Mouse (Mus musculus): Measurements from ENCODE around the gene Kmt2e. TPM values are rescaled to one million over a fixed set of nuclear protein-coding genes. Genes with fewer than 3 reads are reported as not detected.

The Kmt2e gene
- total and polyA plus RNA-seq, 2 experiments: 8.1 to 19.1 TPM

- DNase-seq (ENCODE audit: extremely low read depth, low read depth, low spot score): no peak
- Histone ChIP-seq H3K27me3 (ENCODE audit: control insufficient read depth, insufficient read depth, low read length) (no peaks in the 10 kb centered on the region), H3K27ac (replicated peaks; ENCODE audit: insufficient read depth, low read depth, low read length) (no peak overlapping the region), H3K4me1 (ENCODE audit: control insufficient read depth, insufficient read depth, low read length) (no peaks in the 10 kb centered on the region), H3K4me3 (ENCODE audit: insufficient read depth, low read depth, low read length) (no peak overlapping the region), H3K36me3 (ENCODE audit: control insufficient read depth, insufficient read depth, low read length) (peaks cover 25% of the 10 kb centered on the region), H3K9ac (ENCODE audit: low read depth, low read length) (no peak overlapping the region), H3K79me2 (ENCODE audit: control insufficient read depth, insufficient read depth, low read length) (no peaks in the 10 kb centered on the region)
- 89% methylated on average over 3 of the region's 3 CpGs for WGBS
- TF ChIP-seq CTCF (IDR thresholded peaks at IDR 0.05; ENCODE audit: low read depth, low read length) (no peak), POLR2A (IDR thresholded peaks at IDR 0.05; ENCODE audit: extremely low read depth, insufficient read depth, low read length) (no peak)
These were observed 71.3 kb downstream of the Kmt2e start for GRCm38 (mm10) chr5:23505578-23505977.

DNA sequence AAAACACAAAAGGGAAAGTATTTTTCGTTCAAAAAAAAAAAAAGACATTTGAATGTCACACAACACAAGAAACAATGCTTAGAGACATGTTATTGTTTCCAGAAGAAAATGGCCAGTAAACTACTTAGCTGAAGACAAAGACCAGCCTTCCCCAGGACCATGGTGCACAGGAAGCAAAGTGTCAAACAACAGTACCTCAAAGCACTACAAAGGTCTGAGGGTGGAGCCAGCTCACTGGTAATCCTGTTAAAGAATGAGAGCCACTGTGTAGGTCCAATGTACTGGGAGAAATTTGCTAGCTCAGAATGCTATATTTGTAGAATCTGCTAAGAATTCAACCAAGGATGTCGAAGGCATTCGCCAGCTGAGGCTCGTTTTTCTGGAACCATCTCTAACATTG is 73.0 kb downstream of the Kmt2e start:
- no peak for DNase-seq (ENCODE audit: extremely low read depth, low read depth, low spot score)
- Histone ChIP-seq H3K79me2 (ENCODE audit: control insufficient read depth, insufficient read depth, low read length) (no peaks in the 10 kb centered on the region), H3K4me1 (ENCODE audit: control insufficient read depth, insufficient read depth, low read length) (no peaks in the 10 kb centered on the region), H3K27ac (replicated peaks; ENCODE audit: insufficient read depth, low read depth, low read length) (no peak overlapping the region), H3K9ac (ENCODE audit: low read depth, low read length) (no peak overlapping the region), H3K27me3 (ENCODE audit: control insufficient read depth, insufficient read depth, low read length) (no peaks in the 10 kb centered on the region), H3K36me3 (ENCODE audit: control insufficient read depth, insufficient read depth, low read length) (peaks cover 18% of the 10 kb centered on the region), H3K4me3 (ENCODE audit: insufficient read depth, low read depth, low read length) (no peak overlapping the region)
- 86% methylated on average over 4 of the region's 4 CpGs for WGBS
- TF ChIP-seq CTCF (IDR thresholded peaks at IDR 0.05; ENCODE audit: low read depth, low read length): no peak
- TF ChIP-seq POLR2A (IDR thresholded peaks at IDR 0.05; ENCODE audit: extremely low read depth, insufficient read depth, low read length): no peak

DNA sequence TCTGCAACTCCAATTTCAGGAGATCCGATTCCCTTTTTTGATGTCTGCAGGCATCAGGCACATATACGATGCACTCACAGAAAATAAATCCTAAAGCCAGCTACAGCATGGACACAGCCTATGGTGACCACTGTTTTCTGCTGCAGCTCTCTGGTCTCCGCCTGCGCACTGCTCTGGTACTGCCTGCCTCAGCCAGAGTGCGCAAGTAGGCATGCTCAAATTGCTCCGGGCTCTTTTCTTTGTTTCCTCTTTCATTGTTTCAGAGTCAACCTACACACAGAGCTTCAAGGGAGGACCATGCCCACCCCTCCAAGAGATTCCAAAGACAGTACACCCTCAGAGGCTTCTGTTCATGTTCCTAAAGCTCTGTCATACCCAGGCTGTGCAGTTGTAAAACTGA is 74.4 kb downstream of the Kmt2e start:
- 94% methylated on average over 6 of the region's 6 CpGs for WGBS
- Histone ChIP-seq H3K79me2 (ENCODE audit: control insufficient read depth, insufficient read depth, low read length) (no peaks in the 10 kb centered on the region), H3K4me1 (ENCODE audit: control insufficient read depth, insufficient read depth, low read length) (no peaks in the 10 kb centered on the region), H3K27ac (replicated peaks; ENCODE audit: insufficient read depth, low read depth, low read length) (no peak overlapping the region), H3K27me3 (ENCODE audit: control insufficient read depth, insufficient read depth, low read length) (no peaks in the 10 kb centered on the region), H3K9ac (ENCODE audit: low read depth, low read length) (no peak overlapping the region), H3K36me3 (ENCODE audit: control insufficient read depth, insufficient read depth, low read length) (peaks cover 12% of the 10 kb centered on the region), H3K4me3 (ENCODE audit: insufficient read depth, low read depth, low read length) (no peak overlapping the region)
- TF ChIP-seq CTCF (IDR thresholded peaks at IDR 0.05; ENCODE audit: low read depth, low read length): no peak
- no peak for TF ChIP-seq POLR2A (IDR thresholded peaks at IDR 0.05; ENCODE audit: extremely low read depth, insufficient read depth, low read length)
- DNase-seq (ENCODE audit: extremely low read depth, low read depth, low spot score): no peak

GRCm38 (mm10) chr5:23511456-23511855 is 77.2 kb downstream of the Kmt2e start:
- no peak overlapping the region for H3K4me3 ChIP-seq (ENCODE audit: insufficient read depth, low read depth, low read length)
- H3K27me3 ChIP-seq (ENCODE audit: control insufficient read depth, insufficient read depth, low read length): no peaks in the 10 kb centered on the region
- DNase-seq (ENCODE audit: extremely low read depth, low read depth, low spot score): no peak
- no peak for TF ChIP-seq POLR2A (IDR thresholded peaks at IDR 0.05; ENCODE audit: extremely low read depth, insufficient read depth, low read length)
- TF ChIP-seq CTCF (IDR thresholded peaks at IDR 0.05; ENCODE audit: low read depth, low read length): no peak
- H3K79me2 ChIP-seq (ENCODE audit: control insufficient read depth, insufficient read depth, low read length): no peaks in the 10 kb centered on the region
- no peak overlapping the region for H3K9ac ChIP-seq (ENCODE audit: low read depth, low read length)
- H3K27ac ChIP-seq (replicated peaks; ENCODE audit: insufficient read depth, low read depth, low read length): no peak overlapping the region
- H3K36me3 ChIP-seq (ENCODE audit: control insufficient read depth, insufficient read depth, low read length): peaks cover 10% of the 10 kb centered on the region
- no peaks in the 10 kb centered on the region for H3K4me1 ChIP-seq (ENCODE audit: control insufficient read depth, insufficient read depth, low read length)
- WGBS: 99% methylated on average over 5 of the region's 5 CpGs

DNA sequence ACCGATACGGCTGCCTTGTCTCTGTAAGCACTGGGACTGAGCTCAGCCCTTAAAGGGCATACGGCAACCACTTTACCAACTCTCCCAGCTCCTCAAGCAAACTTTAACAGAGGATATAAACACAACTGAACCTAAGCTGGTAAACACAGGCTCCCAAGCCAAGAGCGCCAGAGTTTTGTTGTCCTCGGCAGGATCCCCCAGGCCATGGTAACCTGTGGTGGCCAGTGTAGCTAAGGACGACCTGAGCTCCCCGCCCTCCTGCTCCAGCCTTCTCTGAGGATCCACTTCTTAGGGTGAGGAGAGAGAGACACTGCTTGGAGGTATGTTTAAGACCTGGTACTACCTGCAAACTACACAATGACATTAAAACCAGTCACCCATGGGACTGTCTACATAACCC is 78.3 kb downstream of the Kmt2e start:
- Histone ChIP-seq H3K9ac (ENCODE audit: low read depth, low read length) (no peak overlapping the region), H3K27ac (replicated peaks; ENCODE audit: insufficient read depth, low read depth, low read length) (no peak overlapping the region), H3K27me3 (ENCODE audit: control insufficient read depth, insufficient read depth, low read length) (no peaks in the 10 kb centered on the region), H3K79me2 (ENCODE audit: control insufficient read depth, insufficient read depth, low read length) (no peaks in the 10 kb centered on the region), H3K4me3 (ENCODE audit: insufficient read depth, low read depth, low read length) (no peak overlapping the region), H3K36me3 (ENCODE audit: control insufficient read depth, insufficient read depth, low read length) (peaks cover 13% of the 10 kb centered on the region), H3K4me1 (ENCODE audit: control insufficient read depth, insufficient read depth, low read length) (no peaks in the 10 kb centered on the region)
- 92% methylated on average over 7 of the region's 7 CpGs for WGBS
- DNase-seq (ENCODE audit: extremely low read depth, low read depth, low spot score): no peak
- no peak for TF ChIP-seq POLR2A (IDR thresholded peaks at IDR 0.05; ENCODE audit: extremely low read depth, insufficient read depth, low read length)
- TF ChIP-seq CTCF (IDR thresholded peaks at IDR 0.05; ENCODE audit: low read depth, low read length): no peak

- Histone ChIP-seq H3K4me1 (ENCODE audit: control insufficient read depth, insufficient read depth, low read length) (no peaks in the 10 kb centered on the region), H3K36me3 (ENCODE audit: control insufficient read depth, insufficient read depth, low read length) (peaks cover 13% of the 10 kb centered on the region), H3K4me3 (ENCODE audit: insufficient read depth, low read depth, low read length) (no peak overlapping the region), H3K27me3 (ENCODE audit: control insufficient read depth, insufficient read depth, low read length) (no peaks in the 10 kb centered on the region), H3K9ac (ENCODE audit: low read depth, low read length) (no peak overlapping the region), H3K79me2 (ENCODE audit: control insufficient read depth, insufficient read depth, low read length) (no peaks in the 10 kb centered on the region), H3K27ac (replicated peaks; ENCODE audit: insufficient read depth, low read depth, low read length) (no peak overlapping the region)
- TF ChIP-seq CTCF (IDR thresholded peaks at IDR 0.05; ENCODE audit: low read depth, low read length) (no peak), POLR2A (IDR thresholded peaks at IDR 0.05; ENCODE audit: extremely low read depth, insufficient read depth, low read length) (no peak)
- WGBS: 65% methylated on average over 13 of the region's 13 CpGs
- peak; percentile 58 for DNase-seq (ENCODE audit: extremely low read depth, low read depth, low spot score)
These were observed 79.2 kb downstream of the Kmt2e start for GRCm38 (mm10) chr5:23513468-23513867.

Data from liver, adult 2 months (tissue).